8 mouse cellular contexts compared by ENCODE assay signal in the genomic region with DNA sequence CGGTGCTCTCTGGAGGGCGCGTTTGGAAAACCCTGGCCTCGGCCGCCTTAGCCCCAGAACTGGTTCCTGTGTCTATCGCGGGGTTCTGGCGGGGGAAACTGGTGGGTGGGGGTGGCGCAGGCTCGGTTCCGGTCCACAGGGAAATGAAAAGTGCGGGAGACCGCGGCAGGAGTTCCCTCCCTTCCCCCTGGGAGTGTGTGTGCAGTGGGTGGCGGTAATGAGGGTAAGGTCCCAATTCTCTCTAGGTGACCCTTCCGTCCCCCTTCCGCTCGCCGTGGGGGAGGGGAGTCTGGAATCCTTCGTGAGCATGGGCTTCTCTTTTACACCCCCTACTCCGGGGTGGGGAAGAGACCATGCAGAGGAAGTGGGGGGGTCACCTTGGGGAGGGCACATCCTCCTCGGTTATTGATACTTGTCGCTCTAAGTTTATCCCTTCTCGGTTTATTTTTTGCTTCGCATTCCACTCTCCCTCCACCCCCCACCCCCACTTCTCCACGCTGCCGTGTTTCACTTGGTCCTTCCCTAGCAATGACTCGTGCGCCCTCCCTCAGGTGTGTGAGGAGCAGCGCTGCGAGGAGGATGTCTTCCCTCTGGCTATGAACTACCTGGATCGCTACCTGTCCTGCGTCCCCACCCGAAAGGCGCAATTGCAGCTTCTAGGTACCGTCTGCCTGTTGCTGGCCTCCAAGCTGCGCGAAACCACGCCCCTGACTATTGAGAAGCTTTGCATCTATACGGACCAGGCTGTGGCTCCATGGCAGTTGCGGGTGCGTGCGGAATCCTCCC. TPM values are rescaled to one million over a fixed set of nuclear protein-coding genes. Genes with fewer than 3 reads are reported as not detected.
DNase-seq lines count a peak whose midpoint lies in the region; ATAC-seq and TF ChIP-seq lines count a peak whose summit lies in the region.

No protein-coding gene starts in this region.

- peak overlapping the region; percentile 98 for H3K4me3 ChIP-seq in megakaryocyte, embryonic 14.5 days (replicated peaks)
- H3K4me3 ChIP-seq in bone marrow macrophage, adult 2 months (ENCODE audit: insufficient read depth, low read length): peak overlapping the region; percentile 97
- peak overlapping the region; percentile 95 for H3K4me3 ChIP-seq in intestine, embryonic 16.5 days (ENCODE audit: low read length)
- peak overlapping the region; percentile 95 for H3K4me3 ChIP-seq in liver, postnatal 0 days (ENCODE audit: low read depth, low read length)

- intact Hi-C loops in gastrocnemius, postnatal 14 days (cut with DNase I; ENCODE audit: low total_unique reads): no loop called here

- H3K9me3 ChIP-seq in megakaryocyte, embryonic 14.5 days: no peaks in the 10 kb centered on the region
- no peaks in the 10 kb centered on the region for H3K9me3 ChIP-seq in intestine, embryonic 16.5 days (ENCODE audit: control insufficient read depth, low read length)
- no peaks in the 10 kb centered on the region for H3K9me3 ChIP-seq in liver, postnatal 0 days (ENCODE audit: low read length)

- H3K9ac ChIP-seq in intestine, embryonic 16.5 days (ENCODE audit: low read depth, low read length): peak overlapping the region; percentile 81
- H3K9ac ChIP-seq in liver, postnatal 0 days (replicated peaks): peak overlapping the region; percentile 86

- H3K36me3 ChIP-seq in megakaryocyte, embryonic 14.5 days (replicated peaks; ENCODE audit: low read length): peaks cover 58% of the 10 kb centered on the region
- H3K36me3 ChIP-seq in intestine, embryonic 16.5 days (ENCODE audit: control insufficient read depth, insufficient read depth, low read length): peaks cover 12% of the 10 kb centered on the region; the same call in 1 of the 2 replicates
- peaks cover 39% of the 10 kb centered on the region for H3K36me3 ChIP-seq in liver, postnatal 0 days (replicated peaks; ENCODE audit: insufficient read depth, low read length)

- WGBS in intestine, embryonic 16.5 days: under 1% methylated on average over 42 of the region's 43 CpGs
- under 1% methylated on average over 37 of the region's 43 CpGs for WGBS in liver, postnatal 0 days (ENCODE audit: insufficient replicate concordance)

- no peak for TF ChIP-seq POLR2A in bone marrow macrophage, adult 2 months (IDR thresholded peaks at IDR 0.05; ENCODE audit: borderline replicate concordance, low read depth, low read length)

- H3K27ac ChIP-seq in bone marrow macrophage, adult 2 months (ENCODE audit: insufficient read depth, low read depth, low read length): peak overlapping the region; percentile 71
- peak overlapping the region; percentile 99 for H3K27ac ChIP-seq in intestine, embryonic 16.5 days (ENCODE audit: low read length)
- peak overlapping the region; percentile 93 for H3K27ac ChIP-seq in liver, postnatal 0 days (ENCODE audit: low read depth)

- TF ChIP-seq CTCF in bone marrow macrophage, adult 2 months (IDR thresholded peaks at IDR 0.05; ENCODE audit: low read depth, low read length): no peak
- no peak for TF ChIP-seq CTCF in liver, postnatal 0 days (IDR thresholded peaks at IDR 0.05; ENCODE audit: low read depth)

- DNase-seq in gastrocnemius, postnatal 14 days: peak; percentile 41
- peak; percentile 66 for DNase-seq in liver, postnatal 0 days
- peak; percentile 50 for DNase-seq in retina, embryonic 14.5 days (ENCODE audit: low spot score)

- H3K4me1 ChIP-seq in megakaryocyte, embryonic 14.5 days: peaks cover 72% of the 10 kb centered on the region
- peaks cover 22% of the 10 kb centered on the region for H3K4me1 ChIP-seq in bone marrow macrophage, adult 2 months (ENCODE audit: control insufficient read depth, insufficient read depth, low read length)
- peaks cover 32% of the 10 kb centered on the region for H3K4me1 ChIP-seq in intestine, embryonic 16.5 days (ENCODE audit: control insufficient read depth, insufficient read depth, low read length)
- peaks cover 47% of the 10 kb centered on the region for H3K4me1 ChIP-seq in liver, postnatal 0 days (ENCODE audit: insufficient read depth)

- peak overlapping the region; percentile 71 for H3K4me2 ChIP-seq in intestine, embryonic 16.5 days (ENCODE audit: low read depth, low read length)
- H3K4me2 ChIP-seq in liver, postnatal 0 days (ENCODE audit: low read depth, low read length): peak overlapping the region; percentile 86

- no peak for ATAC-seq in megakaryocyte, adult 5-6 weeks (ENCODE audit: poor library complexity, severe bottlenecking)
- ATAC-seq in intestine, embryonic 16.5 days: peak; percentile 7; the same call in 1 of the 2 replicates
- ATAC-seq in liver, postnatal 0 days: no peak
- no peak for ATAC-seq in activated CD4-positive, CD25-positive, alpha-beta regulatory T cell, adult 4 months

- peak; percentile 35; the same call in 1 of the 2 replicates for TF ChIP-seq EP300 in liver, postnatal 0 days (IDR thresholded peaks at IDR 0.05; ENCODE audit: low read depth)

- no peaks in the 10 kb centered on the region for H3K27me3 ChIP-seq in megakaryocyte, embryonic 14.5 days (replicated peaks)
- H3K27me3 ChIP-seq in intestine, embryonic 16.5 days (replicated peaks; ENCODE audit: control insufficient read depth, insufficient read depth, low read length): no peaks in the 10 kb centered on the region
- no peaks in the 10 kb centered on the region for H3K27me3 ChIP-seq in liver, postnatal 0 days (ENCODE audit: insufficient read depth, low read length)

RNA-seq across cellular contexts. Expression of gene Bysl, which starts 16.9 kb away (rescaled TPM):
- polyA plus RNA-seq in megakaryocyte, embryonic 14.5 days (2012; ENCODE audit: insufficient read depth, low replicate concordance): 7.8 and 17.7 TPM in 2 replicates
- 4.8 and 5.6 TPM in 2 replicates for total RNA-seq in megakaryocyte, adult 5-6 weeks (2015)
- 6.4 and 7.3 TPM in 2 replicates for total RNA-seq in megakaryocyte, adult 5-6 weeks (2017)
- 4.1 and 5.0 TPM in 2 replicates for polyA plus RNA-seq in bone marrow macrophage, adult 2 months (2012; ENCODE audit: insufficient read depth, insufficient read length, missing spikeins)
- 10 to 100 TPM; 12.3 to 14.8 TPM for total RNA-seq in gastrocnemius, postnatal 14 days (2021)
- 17.7 and 22.0 TPM in 2 replicates for polyA plus RNA-seq in intestine, embryonic 16.5 days (2015; fragmentation: Nextera tagmentation; extraction: Ambion mirVana)
- polyA plus RNA-seq in liver, postnatal 0 days (2015; fragmentation: Nextera tagmentation; extraction: Ambion mirVana): 8.9 and 10.6 TPM in 2 replicates
- 10 to 100 TPM in 1 of 2 experiments, 1 to 10 TPM in 1; 6.6 to 10.8 TPM for polyA plus RNA-seq in activated CD4-positive, CD25-positive, alpha-beta regulatory T cell, adult 4 months (2017; shearing (Covaris generic))

RNA-seq across cellular contexts. Expression of gene Med20, which starts 17.0 kb away (rescaled TPM):
- 2.3 TPM in 1 of 2 replicates, not detected in the other for polyA plus RNA-seq in megakaryocyte, embryonic 14.5 days (2012; ENCODE audit: insufficient read depth, low replicate concordance)
- 17.2 and 18.2 TPM in 2 replicates for total RNA-seq in megakaryocyte, adult 5-6 weeks (2015)
- total RNA-seq in megakaryocyte, adult 5-6 weeks (2017): 32.2 and 33.8 TPM in 2 replicates
- 19.7 and 23.4 TPM in 2 replicates for polyA plus RNA-seq in bone marrow macrophage, adult 2 months (2012; ENCODE audit: insufficient read depth, insufficient read length, missing spikeins)
- total RNA-seq in gastrocnemius, postnatal 14 days (2021): 10 to 100 TPM; 10.3 to 12.6 TPM
- 40.4 and 41.4 TPM in 2 replicates for polyA plus RNA-seq in intestine, embryonic 16.5 days (2015; fragmentation: Nextera tagmentation; extraction: Ambion mirVana)
- polyA plus RNA-seq in liver, postnatal 0 days (2015; fragmentation: Nextera tagmentation; extraction: Ambion mirVana): 13.5 and 14.4 TPM in 2 replicates
- 10 to 100 TPM; 23.6 to 30.0 TPM for polyA plus RNA-seq in activated CD4-positive, CD25-positive, alpha-beta regulatory T cell, adult 4 months (2017; shearing (Covaris generic))

RNA-seq across cellular contexts. Expression of gene Gm20517, which starts 17.0 kb away (rescaled TPM):
- polyA plus RNA-seq in megakaryocyte, embryonic 14.5 days (2012; ENCODE audit: insufficient read depth, low replicate concordance): 0.29 and 0.81 TPM in 2 replicates
- total RNA-seq in megakaryocyte, adult 5-6 weeks (2015): 0.49 and 2.4 TPM in 2 replicates
- 1.7 and 2.3 TPM in 2 replicates for total RNA-seq in megakaryocyte, adult 5-6 weeks (2017)
- polyA plus RNA-seq in bone marrow macrophage, adult 2 months (2012; ENCODE audit: insufficient read depth, insufficient read length, missing spikeins): 1.2 and 3.1 TPM in 2 replicates
- total RNA-seq in gastrocnemius, postnatal 14 days (2021): 1 to 10 TPM; 1.2 to 1.9 TPM
- polyA plus RNA-seq in intestine, embryonic 16.5 days (2015; fragmentation: Nextera tagmentation; extraction: Ambion mirVana): 0.73 and 0.78 TPM in 2 replicates
- polyA plus RNA-seq in liver, postnatal 0 days (2015; fragmentation: Nextera tagmentation; extraction: Ambion mirVana): 0.79 and 0.82 TPM in 2 replicates
- polyA plus RNA-seq in activated CD4-positive, CD25-positive, alpha-beta regulatory T cell, adult 4 months (2017; shearing (Covaris generic)): 1 to 10 TPM in 1 of 2 experiments, under 1 TPM in 1; 0.89 to 1.1 TPM

RNA-seq across cellular contexts. Expression of gene Usp49, which starts 36.1 kb away (rescaled TPM):
- 1.2 and 3.7 TPM in 2 replicates for polyA plus RNA-seq in megakaryocyte, embryonic 14.5 days (2012; ENCODE audit: insufficient read depth, low replicate concordance)
- total RNA-seq in megakaryocyte, adult 5-6 weeks (2015): 3.9 and 5.1 TPM in 2 replicates
- 4.2 and 5.3 TPM in 2 replicates for total RNA-seq in megakaryocyte, adult 5-6 weeks (2017)
- polyA plus RNA-seq in bone marrow macrophage, adult 2 months (2012; ENCODE audit: insufficient read depth, insufficient read length, missing spikeins): 7.3 and 8.6 TPM in 2 replicates
- total RNA-seq in gastrocnemius, postnatal 14 days (2021): 1 to 10 TPM; 3.2 to 4.3 TPM
- 3.8 and 4.2 TPM in 2 replicates for polyA plus RNA-seq in intestine, embryonic 16.5 days (2015; fragmentation: Nextera tagmentation; extraction: Ambion mirVana)
- 1.2 and 1.6 TPM in 2 replicates for polyA plus RNA-seq in liver, postnatal 0 days (2015; fragmentation: Nextera tagmentation; extraction: Ambion mirVana)
- under 1 TPM; 0.60 to 0.71 TPM for polyA plus RNA-seq in activated CD4-positive, CD25-positive, alpha-beta regulatory T cell, adult 4 months (2017; shearing (Covaris generic))
